Mouse (Mus musculus) right cerebral cortex, postnatal 36 days (tissue): ENCODE results near the gene Tmem30a.
A peak's percentile ranks its signal among the peaks of the same experiment; 100 is the strongest.

ENCODE experiments used
- DNase-seq, 2 experiments: peaks; one replicate each; pipeline ENCODE4 v3.0.0; 2022; ENCODE audit warnings: low spot score in 2 of 2, mixed read lengths in 1 of 2

Gene Tmem30a

GRCm38 (mm10) chr9:79792841-79793835, at the start of gene Tmem30a:
Gene Tmem30a, minus strand, starts transcription at chr9:79793507.
- DNase-seq = peak; percentile 92 to 96

GRCm38 (mm10) chr9:79842615-79843014, 49.3 kb upstream of the Tmem30a start:
- DNase-seq = no peak

DNA sequence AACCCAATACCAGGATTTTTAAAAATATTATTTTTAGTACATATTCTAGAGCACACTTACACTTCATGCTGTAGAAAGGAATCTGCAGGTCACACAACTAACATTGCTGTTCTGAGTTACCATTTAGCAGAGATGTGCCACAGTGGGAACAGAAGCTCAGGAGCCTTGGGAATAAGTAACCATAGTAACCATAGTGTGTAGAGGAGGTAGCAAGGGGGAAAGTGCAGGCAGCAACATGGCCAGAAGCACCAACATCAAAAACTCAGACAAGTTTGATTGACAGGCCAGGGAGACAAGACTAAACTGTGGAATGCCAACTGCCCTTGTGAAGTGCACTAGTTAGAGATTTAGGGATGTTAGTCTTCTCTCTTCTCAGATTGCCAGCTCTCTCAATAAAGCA, 48.7 kb upstream of the Tmem30a start:
- no peak for DNase-seq

DNA sequence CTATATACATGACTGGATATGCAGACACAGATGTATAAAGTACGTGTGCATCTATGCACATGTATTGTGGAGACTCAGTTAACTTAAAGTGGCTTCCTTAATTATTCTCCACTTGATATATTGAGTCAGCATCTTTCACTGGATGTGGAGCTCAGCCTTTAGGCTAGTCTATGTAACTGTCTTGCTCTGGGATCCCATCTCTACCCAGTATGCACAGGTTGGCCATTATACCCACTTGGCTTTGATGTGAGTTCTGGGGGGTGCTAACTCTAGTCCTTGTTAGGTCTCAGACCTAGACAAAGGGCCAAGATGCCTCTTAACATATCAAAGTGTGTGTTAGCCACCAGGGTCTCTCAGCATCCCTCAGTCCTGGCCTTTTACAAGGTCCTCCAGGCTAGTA, 38.0 kb upstream of the Tmem30a start:
- no peak for DNase-seq

GRCm38 (mm10) chr9:79830874-79831273, 37.6 kb upstream of the Tmem30a start:
- DNase-seq = no peak

DNA sequence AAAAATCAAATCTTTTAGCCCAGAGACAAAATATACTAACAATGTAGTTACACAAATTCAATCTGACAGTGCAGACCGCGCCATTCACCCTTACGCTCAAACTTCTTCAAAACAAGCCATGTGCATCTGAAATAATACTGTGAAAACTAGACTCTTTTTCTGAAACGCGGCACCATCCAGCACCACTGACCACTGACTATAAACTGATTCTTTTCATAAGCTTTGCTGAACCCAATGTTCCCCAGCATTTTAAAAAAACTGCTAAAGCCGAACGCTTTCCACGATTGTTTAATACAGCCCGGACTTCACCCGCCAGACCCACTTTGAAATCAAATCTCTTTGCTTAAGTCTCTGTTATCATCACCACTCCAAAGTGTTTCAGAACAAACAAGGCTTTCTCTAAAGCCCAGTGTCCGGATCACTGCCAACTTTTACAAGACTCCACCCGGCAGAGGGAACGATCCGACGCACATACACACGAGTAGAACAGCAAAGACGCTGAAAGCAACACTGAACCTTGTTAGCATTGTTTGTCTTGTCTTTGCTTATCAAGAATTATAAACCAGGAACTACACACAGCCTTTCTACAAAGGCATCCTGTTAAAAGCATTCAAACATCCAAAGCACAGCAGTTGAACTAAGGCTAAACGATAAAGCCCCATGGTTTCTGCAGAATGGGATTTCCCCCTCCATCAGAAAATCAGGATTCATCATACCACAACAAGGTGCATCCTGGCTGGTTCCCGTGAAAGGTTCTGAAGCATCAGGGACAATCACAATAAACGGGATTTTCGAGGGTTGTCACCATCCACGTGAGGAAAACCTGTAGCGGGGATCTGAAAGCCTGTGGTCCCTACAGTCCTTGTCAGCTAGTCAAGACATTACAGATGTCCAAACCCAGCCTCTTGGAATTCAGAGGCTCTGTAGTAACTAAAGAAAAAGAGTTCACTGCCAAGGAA, 36.8 kb upstream of the Tmem30a start:
- DNase-seq = no peak

GRCm38 (mm10) chr9:79827072-79827471, 33.8 kb upstream of the Tmem30a start:
- DNase-seq = no peak

GRCm38 (mm10) chr9:79825526-79825925, 32.2 kb upstream of the Tmem30a start:
- DNase-seq = no peak

DNA sequence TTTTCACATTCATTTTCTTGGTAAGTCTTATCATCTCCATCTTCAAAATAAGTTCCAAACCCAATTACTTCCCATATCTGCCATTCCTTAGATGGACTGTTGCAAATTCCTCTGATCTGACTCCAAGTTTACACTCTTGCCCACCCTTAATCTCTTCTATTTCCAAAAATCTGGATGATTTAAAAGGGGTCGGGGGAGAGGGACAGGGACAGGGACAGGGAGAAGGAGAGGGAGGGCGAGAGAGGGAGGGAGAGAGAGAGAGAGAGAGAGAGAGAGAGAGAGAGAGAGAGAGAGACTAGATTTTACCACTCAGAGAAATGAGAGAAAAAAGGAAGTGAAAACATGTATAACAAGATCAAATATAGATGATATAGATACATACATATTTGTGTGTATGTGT, 30.5 kb upstream of the Tmem30a start:
- no peak for DNase-seq

DNA sequence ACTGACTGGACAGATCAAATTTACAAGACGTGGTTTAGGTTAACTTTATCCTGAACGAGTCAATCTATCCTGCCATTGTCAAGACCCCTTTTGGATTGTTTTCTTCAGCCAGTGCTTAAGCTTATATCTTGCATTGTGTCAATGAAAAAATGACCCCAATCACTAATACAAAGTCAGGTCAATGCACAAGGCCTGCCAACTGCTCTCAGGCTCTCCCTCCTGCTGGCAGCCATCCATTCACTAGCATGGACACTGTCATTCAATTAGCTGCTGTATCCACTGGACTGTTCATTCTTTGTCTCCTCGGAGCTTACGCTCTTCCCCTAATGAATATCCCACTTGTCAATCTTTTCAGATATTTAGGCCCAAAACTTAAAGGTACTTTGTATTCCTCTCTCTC, 30.1 kb upstream of the Tmem30a start:
- no peak for DNase-seq

DNA sequence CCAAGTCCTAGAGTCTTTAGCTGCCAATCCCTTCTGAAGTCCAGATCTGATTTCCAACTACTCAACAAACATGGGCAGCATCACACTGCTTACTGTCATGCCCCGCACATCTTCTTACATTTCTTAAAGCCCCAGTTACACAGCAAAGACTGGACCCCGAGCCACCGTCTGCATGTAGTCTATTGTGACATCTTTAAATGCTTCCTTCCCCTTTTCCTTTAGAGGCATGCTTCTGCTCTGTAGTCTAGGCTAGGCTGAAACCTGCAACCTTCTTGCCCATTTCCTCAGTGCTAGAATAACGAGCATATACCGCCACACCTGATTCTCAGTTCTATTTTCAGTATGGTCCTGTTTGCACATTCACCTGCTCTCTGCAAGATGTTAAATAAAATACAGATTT, 23.2 kb upstream of the Tmem30a start:
- DNase-seq = no peak

- DNase-seq = no peak
Observed at GRCm38 (mm10) chr9:79816013-79816412, 22.7 kb upstream of the Tmem30a start.

- no peak for DNase-seq
Observed at GRCm38 (mm10) chr9:79814592-79814991, 21.3 kb upstream of the Tmem30a start.

DNA sequence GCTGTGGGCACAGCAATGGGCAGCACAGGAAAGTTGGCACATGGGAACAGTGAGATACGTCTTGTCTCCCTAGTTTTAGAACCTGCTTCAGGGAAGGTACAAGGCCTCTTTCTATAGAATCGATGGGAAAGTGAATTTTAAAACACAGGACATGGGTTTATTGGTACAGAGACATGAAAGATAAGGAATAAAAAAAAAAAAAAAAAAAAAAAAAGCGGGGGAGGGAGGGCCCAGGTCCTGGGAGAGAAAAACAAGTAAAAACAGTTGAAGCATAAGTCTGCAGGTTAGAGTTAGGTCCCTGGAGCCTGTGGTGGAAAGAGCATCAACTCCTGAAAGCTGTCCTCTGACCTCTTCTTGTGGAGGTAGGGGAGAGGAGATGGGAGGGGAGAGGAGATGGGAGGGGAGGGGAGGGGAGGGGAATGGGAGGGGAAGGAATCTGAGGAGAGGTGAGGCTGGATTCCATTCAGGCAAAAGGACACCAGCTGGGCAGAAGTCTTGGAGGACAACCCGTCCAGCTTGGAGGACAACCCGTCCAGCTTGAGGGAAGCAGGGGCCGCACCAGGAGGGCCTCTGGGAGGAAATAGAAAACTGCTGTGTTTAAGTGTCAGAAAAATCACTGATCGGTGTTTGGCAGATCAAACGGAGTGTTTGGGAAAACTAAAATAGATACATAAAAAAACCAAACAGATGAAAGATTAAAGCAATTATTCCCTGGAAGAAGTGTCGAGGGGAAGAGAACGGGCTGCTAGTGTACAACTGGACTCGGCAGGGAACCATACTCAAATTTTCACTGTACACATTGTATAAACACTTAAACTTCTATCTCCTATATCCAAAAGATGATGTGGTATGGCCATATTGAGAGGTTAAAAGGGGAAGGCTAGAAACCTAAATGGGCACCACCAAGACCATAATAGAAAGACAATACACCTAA, 17.9 kb upstream of the Tmem30a start:
- DNase-seq = no peak

DNA sequence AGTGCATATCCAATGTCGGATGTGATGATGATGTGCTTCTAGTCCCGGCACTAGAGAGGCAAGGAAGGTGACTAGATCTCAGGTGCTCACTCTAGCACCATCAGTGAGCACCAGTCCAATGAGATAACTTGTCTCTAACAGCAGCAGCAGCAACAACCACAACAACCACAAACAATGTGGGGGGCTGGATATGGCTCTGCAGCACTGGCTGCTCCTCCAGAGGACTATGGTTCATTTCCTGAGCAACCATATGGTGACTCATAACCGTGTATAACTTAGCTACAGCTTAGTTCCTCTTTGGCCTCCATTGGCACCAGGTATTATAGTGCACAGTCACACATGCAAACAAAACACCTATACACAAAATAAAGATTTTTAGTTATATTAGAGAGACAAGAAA, 17.2 kb upstream of the Tmem30a start:
- DNase-seq = no peak

- no peak for DNase-seq
Observed at GRCm38 (mm10) chr9:79809411-79809810, 16.1 kb upstream of the Tmem30a start.

DNA sequence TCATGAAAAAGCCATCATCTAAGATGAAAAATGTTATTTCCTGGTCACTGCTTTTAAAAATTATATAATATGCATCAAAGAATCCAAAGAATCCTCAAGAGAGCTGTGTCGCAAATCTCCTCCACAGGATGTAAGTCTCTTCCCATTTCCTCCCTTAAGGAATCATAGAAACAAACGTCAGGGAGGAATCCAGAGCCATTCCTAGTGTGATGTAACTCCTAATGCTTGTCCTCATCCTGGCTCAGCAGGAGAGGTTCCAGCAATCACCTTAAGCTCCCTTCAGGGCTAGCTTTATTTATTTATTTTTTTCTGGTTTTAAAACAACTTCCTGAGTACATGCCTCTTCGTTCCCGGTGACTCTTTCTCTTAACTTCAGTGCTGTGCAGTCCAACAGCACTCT, 13.9 kb upstream of the Tmem30a start:
- DNase-seq = no peak

- no peak for DNase-seq
Observed at GRCm38 (mm10) chr9:79806317-79807075, 13.2 kb upstream of the Tmem30a start.

DNA sequence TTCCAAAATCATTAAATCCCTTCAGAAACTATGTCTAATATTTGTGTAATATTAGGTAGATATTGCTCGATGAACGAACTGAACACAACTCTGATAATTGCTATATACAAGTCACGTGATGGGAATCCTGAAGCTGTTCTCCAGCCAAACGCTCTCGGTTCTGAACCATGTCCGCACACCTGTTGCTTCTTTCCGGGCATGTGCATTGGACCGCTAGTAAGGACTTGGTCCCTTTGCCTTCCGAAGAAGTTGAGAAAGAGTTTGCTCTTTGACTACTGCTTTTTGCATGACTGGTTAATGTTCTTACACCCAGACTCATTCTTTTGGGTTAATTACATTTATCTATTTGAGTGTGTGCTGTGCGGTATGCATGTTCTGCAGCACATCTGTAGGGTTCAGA, 12.1 kb upstream of the Tmem30a start:
- DNase-seq = no peak

GRCm38 (mm10) chr9:79796461-79797135, 3.3 kb upstream of the Tmem30a start:
- DNase-seq = no peak
